Comparison of ENCODE assay signal across 24 mouse cellular contexts in the genomic region with DNA sequence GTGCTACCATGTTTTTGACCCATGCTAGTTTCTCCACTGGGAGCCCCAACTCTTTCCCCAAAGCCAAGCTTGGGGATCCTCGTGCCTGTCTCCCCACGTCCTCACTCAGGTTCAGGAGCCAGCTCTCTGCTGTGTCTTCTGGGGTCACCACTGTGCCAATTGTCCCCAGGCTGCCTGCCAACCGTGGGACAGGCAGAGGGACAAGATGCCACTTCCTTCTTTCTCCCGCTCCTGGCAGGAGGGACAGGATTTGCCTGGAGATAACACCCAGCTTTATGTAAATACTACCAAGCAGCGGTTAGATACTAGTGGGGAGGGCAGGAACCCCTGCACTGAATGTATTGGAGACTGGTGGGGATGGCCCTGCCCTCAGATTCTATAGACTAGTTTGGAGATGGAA. TPM values are rescaled to one million over a fixed set of nuclear protein-coding genes. Genes with fewer than 3 reads are reported as not detected.
DNase-seq lines count a peak whose midpoint lies in the region; ATAC-seq and TF ChIP-seq lines count a peak whose summit lies in the region.
"Had no signal": no experiment of that assay in that cellular context is flagged by ENCODE, and none has a peak within 500 bp of the region (broad histone marks: within the 10 kb centered on the region; RNA-seq: fewer than 3 reads in every experiment).

No protein-coding gene starts in this region.

- intact Hi-C loops in heart, postnatal 14 days (cut with DNase I): loop anchor here (5.0 kb wide), 1 partner anchor 157 kb away; no protein-coding TSS in a partner anchor

- WGBS in heart, embryonic 16.5 days: 45% methylated on average over 5 of the region's 5 CpGs
- WGBS in lung, postnatal 0 days: 40% methylated on average over 5 of the region's 5 CpGs
- WGBS in liver, embryonic 14.5 days (ENCODE audit: insufficient replicate concordance): 50% methylated on average over 5 of the region's 5 CpGs
- 20% methylated on average over 5 of the region's 5 CpGs for WGBS in small intestine, adult 2 months

- no peak overlapping the region for H3K4me3 ChIP-seq in heart, embryonic 16.5 days (ENCODE audit: low read length)
- no peak overlapping the region for H3K4me3 ChIP-seq in lung, postnatal 0 days (ENCODE audit: low read depth, low read length)
- H3K4me3 ChIP-seq in liver, embryonic 14.5 days (ENCODE audit: insufficient read depth in 1 of 2, low read depth in 2 of 2, low read length in 2 of 2): no peak overlapping the region
- H3K4me3 ChIP-seq in small intestine, adult 2 months (ENCODE audit: low read depth, low read length): no peak overlapping the region
- H3K4me3 ChIP-seq: embryonic facial prominence, embryonic 12.5 days; forebrain, embryonic 15.5 days; hindbrain, embryonic 15.5 days; limb, embryonic 10.5 days; neural tube, embryonic 15.5 days had no signal

- H3K9me3 ChIP-seq in heart, embryonic 16.5 days (replicated peaks; ENCODE audit: control insufficient read depth, low read length): no peaks in the 10 kb centered on the region
- H3K9me3 ChIP-seq in lung, postnatal 0 days (ENCODE audit: low read length): no peaks in the 10 kb centered on the region
- H3K9me3 ChIP-seq in liver, embryonic 14.5 days (ENCODE audit: control insufficient read depth, low read length): no peaks in the 10 kb centered on the region
- H3K9me3 ChIP-seq: embryonic facial prominence, embryonic 12.5 days; forebrain, embryonic 15.5 days; hindbrain, embryonic 15.5 days; limb, embryonic 10.5 days; megakaryocyte, embryonic 14.5 days; neural tube, embryonic 15.5 days had no signal

- no peak for TF ChIP-seq CTCF in lung, postnatal 0 days (IDR thresholded peaks at IDR 0.05)
- no peak for TF ChIP-seq CTCF in liver, embryonic 14.5 days (IDR thresholded peaks at IDR 0.05; ENCODE audit: low read depth)
- no peak for TF ChIP-seq CTCF in small intestine, adult 2 months (IDR thresholded peaks at IDR 0.05; ENCODE audit: extremely low read depth, insufficient read length, insufficient replicate concordance, low read depth, low read length)

- no peak overlapping the region for H3K4me2 ChIP-seq in heart, embryonic 16.5 days (ENCODE audit: low read depth, low read length)
- H3K4me2 ChIP-seq in lung, postnatal 0 days (replicated peaks; ENCODE audit: low read depth, low read length): no peak overlapping the region
- no peak overlapping the region for H3K4me2 ChIP-seq in liver, embryonic 14.5 days (ENCODE audit: low read depth)
- H3K4me2 ChIP-seq: embryonic facial prominence, embryonic 12.5 days; forebrain, embryonic 15.5 days; hindbrain, embryonic 15.5 days; lung, embryonic 14.5 days; neural tube, embryonic 15.5 days had no signal

- H3K36me3 ChIP-seq in heart, embryonic 16.5 days (ENCODE audit: control insufficient read depth, insufficient read depth): peaks cover 42% of the 10 kb centered on the region
- 0 out of 2 replicates have a peak, but pooled peaks cover 4% of the 10 kb centered on the region for H3K36me3 ChIP-seq in lung, postnatal 0 days (ENCODE audit: insufficient read depth, low read length)
- H3K36me3 ChIP-seq in liver, embryonic 14.5 days (replicated peaks; ENCODE audit: control insufficient read depth, insufficient read depth, low read depth): peaks cover 65% of the 10 kb centered on the region
- peaks cover 35% of the 10 kb centered on the region for H3K36me3 ChIP-seq in small intestine, adult 2 months (ENCODE audit: control insufficient read depth, insufficient read depth, low read length)
- H3K36me3 ChIP-seq: hindbrain, embryonic 15.5 days; neural tube, embryonic 15.5 days had no signal

- TF ChIP-seq EP300 in lung, postnatal 0 days (IDR thresholded peaks at IDR 0.05): no peak; the same call in 1 of the 2 replicates
- no peak for TF ChIP-seq EP300 in liver, embryonic 14.5 days (IDR thresholded peaks at IDR 0.05; ENCODE audit: low read depth)

- H3K27ac ChIP-seq in heart, embryonic 16.5 days (ENCODE audit: low read length): peak overlapping the region; percentile 41; the same call in 1 of the 2 replicates
- H3K27ac ChIP-seq in lung, postnatal 0 days (ENCODE audit: low read length): no peak overlapping the region; the same call in 1 of the 2 replicates
- peak overlapping the region; percentile 29; the same call in 1 of the 2 replicates for H3K27ac ChIP-seq in liver, embryonic 14.5 days
- H3K27ac ChIP-seq in small intestine, adult 2 months (ENCODE audit: insufficient read depth, low read depth, low read length): peak overlapping the region; percentile 27
- H3K27ac ChIP-seq: embryonic facial prominence, embryonic 12.5 days; forebrain, embryonic 15.5 days; hindbrain, embryonic 15.5 days; limb, embryonic 10.5 days; neural tube, embryonic 15.5 days had no signal

- DNase-seq in heart, postnatal 14 days: no peak
- peak; percentile 30 for DNase-seq in lung, postnatal 14 days
- no peak for DNase-seq in lung, postnatal 0 days (ENCODE audit: low spot score)
- DNase-seq in liver, embryonic 14.5 days (ENCODE audit: low read depth in 3 of 3, low spot score in 3 of 3): no peak
- DNase-seq in ovary, postnatal 14 days (ENCODE audit: low spot score): no peak
- DNase-seq: adrenal gland, adult 8-10 months; cerebellum, adult 8-10 months; kidney, adult 11 months; lung, embryonic 14.5 days; right cerebral cortex, postnatal 14 days had no signal

- H3K9ac ChIP-seq in heart, embryonic 16.5 days (ENCODE audit: low read length): no peak overlapping the region
- H3K9ac ChIP-seq in lung, postnatal 0 days (replicated peaks; ENCODE audit: low read depth): no peak overlapping the region
- no peak overlapping the region; the same call in 1 of the 2 replicates for H3K9ac ChIP-seq in liver, embryonic 14.5 days (replicated peaks)
- H3K9ac ChIP-seq: embryonic facial prominence, embryonic 12.5 days; forebrain, embryonic 15.5 days; hindbrain, embryonic 15.5 days; lung, embryonic 14.5 days; neural tube, embryonic 15.5 days had no signal

- no peak for ATAC-seq in heart, embryonic 16.5 days (replicated peaks; ENCODE audit: extremely low read depth, insufficient read depth, low FRiP score)
- no peak for ATAC-seq in lung, postnatal 0 days
- ATAC-seq in liver, embryonic 14.5 days (ENCODE audit: insufficient read depth): no peak
- ATAC-seq: forebrain, embryonic 15.5 days; midbrain, embryonic 16.5 days; Patski had no signal

- no peaks in the 10 kb centered on the region for H3K27me3 ChIP-seq in heart, embryonic 16.5 days (ENCODE audit: control insufficient read depth, insufficient read depth, low read length)
- H3K27me3 ChIP-seq in lung, postnatal 0 days (replicated peaks; ENCODE audit: insufficient read depth, low read length): no peaks in the 10 kb centered on the region
- H3K27me3 ChIP-seq in liver, embryonic 14.5 days (ENCODE audit: control insufficient read depth, insufficient read depth, low read length): no peaks in the 10 kb centered on the region
- H3K27me3 ChIP-seq in small intestine, adult 2 months (ENCODE audit: control insufficient read depth, insufficient read depth, low read length): no peaks in the 10 kb centered on the region
- H3K27me3 ChIP-seq: embryonic facial prominence, embryonic 12.5 days; megakaryocyte, embryonic 14.5 days; Patski had no signal

- TF ChIP-seq POLR2A in small intestine, adult 2 months (IDR thresholded peaks at IDR 0.05; ENCODE audit: low read depth, low read length): no peak

- peaks cover 42% of the 10 kb centered on the region for H3K4me1 ChIP-seq in heart, embryonic 16.5 days (ENCODE audit: control insufficient read depth, insufficient read depth, low read length)
- peaks cover 13% of the 10 kb centered on the region; the same call in 1 of the 2 replicates for H3K4me1 ChIP-seq in lung, postnatal 0 days (ENCODE audit: insufficient read depth, low read depth, low read length)
- H3K4me1 ChIP-seq in liver, embryonic 14.5 days (replicated peaks; ENCODE audit: control insufficient read depth in 2 of 2, insufficient read depth in 2 of 2, low read length in 1 of 2): peaks cover 10 to 15% of the 10 kb centered on the region in 2 experiments
- peaks cover 39% of the 10 kb centered on the region for H3K4me1 ChIP-seq in small intestine, adult 2 months (ENCODE audit: control insufficient read depth, insufficient read depth, insufficient read length, low read length)

RNA-seq across cellular contexts. Expression of a gene that starts 4.4 kb away (rescaled TPM):
- 0.92 and 2.4 TPM in 2 replicates for polyA plus RNA-seq in heart, embryonic 16.5 days (2015; fragmentation: Nextera tagmentation; extraction: Ambion mirVana)
- 1 to 10 TPM in 1 of 2 experiments, under 1 TPM in 1; 0.98 to 2.3 TPM for total RNA-seq in heart, postnatal 14 days (2021)
- 0.27 TPM in 1 of 2 replicates, not detected in the other for polyA plus RNA-seq in lung, postnatal 0 days (2015; fragmentation: Nextera tagmentation; extraction: Ambion mirVana)
- 0.03 and 0.08 TPM in 2 replicates for polyA plus RNA-seq in liver, embryonic 14.5 days (2012; rRNA removed)
- polyA plus RNA-seq in liver, embryonic 14.5 days (2014; fragmentation: Nextera tagmentation; extraction: Ambion mirVana): 0.10 and 0.28 TPM in 2 replicates
- 0.06 TPM in 1 of 2 replicates, not detected in the other for polyA plus RNA-seq in small intestine, adult 2 months (2012; rRNA removed)
- polyA plus RNA-seq: large intestine, adult 2 months had no signal

RNA-seq across cellular contexts. Expression of a gene that starts 4.4 kb away (rescaled TPM):
- polyA plus RNA-seq in heart, embryonic 16.5 days (2015; fragmentation: Nextera tagmentation; extraction: Ambion mirVana): 111 and 133 TPM in 2 replicates
- 100 to 1,000 TPM; 108 to 109 TPM for total RNA-seq in heart, postnatal 14 days (2021)
- 96.0 and 108 TPM in 2 replicates for polyA plus RNA-seq in lung, postnatal 0 days (2015; fragmentation: Nextera tagmentation; extraction: Ambion mirVana)
- polyA plus RNA-seq in liver, embryonic 14.5 days (2012; rRNA removed): 36.5 and 48.8 TPM in 2 replicates
- 48.6 and 50.4 TPM in 2 replicates for polyA plus RNA-seq in liver, embryonic 14.5 days (2014; fragmentation: Nextera tagmentation; extraction: Ambion mirVana)
- 183 and 229 TPM in 2 replicates for polyA plus RNA-seq in small intestine, adult 2 months (2012; rRNA removed)

RNA-seq across cellular contexts. Expression of a gene that starts 11.9 kb away (rescaled TPM):
- 17.5 and 20.8 TPM in 2 replicates for polyA plus RNA-seq in heart, embryonic 16.5 days (2015; fragmentation: Nextera tagmentation; extraction: Ambion mirVana)
- 1 to 10 TPM; 4.2 to 6.6 TPM for total RNA-seq in heart, postnatal 14 days (2021)
- polyA plus RNA-seq in lung, postnatal 0 days (2015; fragmentation: Nextera tagmentation; extraction: Ambion mirVana): 2.4 and 2.9 TPM in 2 replicates
- 7.1 and 7.6 TPM in 2 replicates for polyA plus RNA-seq in liver, embryonic 14.5 days (2012; rRNA removed)
- 7.5 and 9.8 TPM in 2 replicates for polyA plus RNA-seq in liver, embryonic 14.5 days (2014; fragmentation: Nextera tagmentation; extraction: Ambion mirVana)
- polyA plus RNA-seq in small intestine, adult 2 months (2012; rRNA removed): 4.3 and 11.1 TPM in 2 replicates

RNA-seq across cellular contexts. Expression of a gene that starts 12.0 kb away (rescaled TPM):
- polyA plus RNA-seq in heart, embryonic 16.5 days (2015; fragmentation: Nextera tagmentation; extraction: Ambion mirVana): 108 and 114 TPM in 2 replicates
- total RNA-seq in heart, postnatal 14 days (2021): 1 to 10 TPM; 5.6 to 9.7 TPM
- polyA plus RNA-seq in lung, postnatal 0 days (2015; fragmentation: Nextera tagmentation; extraction: Ambion mirVana): 12.4 and 16.0 TPM in 2 replicates
- polyA plus RNA-seq in liver, embryonic 14.5 days (2012; rRNA removed): 122 and 136 TPM in 2 replicates
- polyA plus RNA-seq in liver, embryonic 14.5 days (2014; fragmentation: Nextera tagmentation; extraction: Ambion mirVana): 135 and 144 TPM in 2 replicates
- polyA plus RNA-seq in small intestine, adult 2 months (2012; rRNA removed): 22.8 and 52.2 TPM in 2 replicates

RNA-seq across cellular contexts. Expression of a gene that starts 16.4 kb away (rescaled TPM):
- 0.32 and 0.39 TPM in 2 replicates for polyA plus RNA-seq in heart, embryonic 16.5 days (2015; fragmentation: Nextera tagmentation; extraction: Ambion mirVana)
- not detected for total RNA-seq in heart, postnatal 14 days (2021)
- polyA plus RNA-seq in lung, postnatal 0 days (2015; fragmentation: Nextera tagmentation; extraction: Ambion mirVana): not detected in 2 replicates
- 104 and 133 TPM in 2 replicates for polyA plus RNA-seq in liver, embryonic 14.5 days (2012; rRNA removed)
- 67.1 and 78.0 TPM in 2 replicates for polyA plus RNA-seq in liver, embryonic 14.5 days (2014; fragmentation: Nextera tagmentation; extraction: Ambion mirVana)
- polyA plus RNA-seq in small intestine, adult 2 months (2012; rRNA removed): 0.09 and 0.47 TPM in 2 replicates
- total RNA-seq: adrenal gland, adult 8-10 months; heart, postnatal 25 days; layer of hippocampus, postnatal 10 days had no signal
- polyA plus RNA-seq: forebrain, embryonic 15.5 days; gonadal fat pad, adult 2 months; hindbrain, embryonic 15.5 days; midbrain, embryonic 16.5 days; neural tube, embryonic 15.5 days; Patski had no signal
